Mouse (Mus musculus) WW6 (cell line): Measurements from ENCODE around the gene Kdsr.

Source experiments
- DNase-seq: peaks from one replicate; pipeline ENCODE4 v3.0.0-alpha.2; 2013; ENCODE audit warnings: low read depth, low spot score

Kdsr gene

DNA sequence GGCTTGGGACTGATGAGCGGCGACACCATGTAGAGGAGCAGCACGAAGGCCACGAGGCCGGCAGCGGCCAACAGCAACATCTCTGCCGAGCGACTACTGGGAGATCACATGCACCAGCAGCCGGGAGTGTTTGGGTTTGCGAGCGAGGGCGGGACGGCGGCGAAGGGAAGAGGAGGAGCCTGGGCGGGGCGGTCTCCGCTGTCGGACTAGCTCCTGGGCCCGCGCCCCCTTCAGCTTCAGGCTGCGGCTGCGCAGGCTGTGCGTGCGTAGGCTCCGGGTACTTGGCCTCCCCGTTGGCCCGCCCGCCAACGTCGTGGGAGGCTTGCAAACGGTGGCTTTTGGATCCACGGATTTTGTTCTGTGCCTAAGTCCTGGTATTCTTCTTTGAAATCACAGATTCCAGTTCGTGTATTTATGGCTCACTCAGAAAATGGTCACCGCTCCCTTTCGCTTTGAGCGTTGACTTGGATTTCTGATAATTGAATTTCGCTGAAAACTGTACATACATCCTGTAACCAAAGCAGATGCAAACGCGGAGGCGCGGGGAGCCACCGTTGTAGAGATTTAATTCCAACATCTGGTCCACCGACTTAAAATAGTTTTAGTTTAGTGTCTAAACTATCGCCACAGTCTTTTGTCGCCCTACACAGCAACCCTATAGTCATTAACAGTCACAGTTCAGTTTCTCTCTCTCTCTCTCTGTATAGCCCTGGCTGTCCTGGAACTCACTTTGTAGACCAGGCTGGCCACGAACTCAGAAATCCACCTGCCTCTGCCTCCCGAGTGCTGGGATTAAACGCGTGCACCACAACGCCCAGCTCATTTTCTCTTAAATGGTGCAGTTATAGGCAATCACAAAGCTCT is at the start of gene Kdsr:
Gene Kdsr (minus strand): TSS at position 156 of the 864 bp plus-strand sequence.
- DNase-seq = peak; percentile 86

DNA sequence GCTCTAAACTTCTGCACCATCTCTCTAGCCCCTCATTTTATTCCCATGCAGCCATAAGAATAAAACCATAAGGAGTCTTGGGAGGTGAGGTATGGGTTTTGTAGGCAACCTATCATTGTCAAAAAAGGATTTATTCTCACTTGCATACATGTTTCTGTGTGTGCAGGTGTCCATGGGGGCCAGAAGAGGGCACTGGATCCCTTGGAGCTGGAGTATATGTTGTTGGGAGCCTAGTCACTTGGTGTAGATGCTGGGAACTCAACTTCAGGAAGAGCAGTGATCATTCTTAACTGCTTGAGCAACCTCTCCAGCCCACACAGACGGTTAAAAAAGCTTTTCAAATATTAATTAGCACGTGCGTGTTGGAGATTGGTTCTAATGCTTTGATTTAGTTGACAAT is 40.4 kb upstream of the Kdsr start:
- no peak for DNase-seq

GRCm38 (mm10) chr1:106799406-106799805 is 39.9 kb upstream of the Kdsr start:
- DNase-seq = no peak

DNA sequence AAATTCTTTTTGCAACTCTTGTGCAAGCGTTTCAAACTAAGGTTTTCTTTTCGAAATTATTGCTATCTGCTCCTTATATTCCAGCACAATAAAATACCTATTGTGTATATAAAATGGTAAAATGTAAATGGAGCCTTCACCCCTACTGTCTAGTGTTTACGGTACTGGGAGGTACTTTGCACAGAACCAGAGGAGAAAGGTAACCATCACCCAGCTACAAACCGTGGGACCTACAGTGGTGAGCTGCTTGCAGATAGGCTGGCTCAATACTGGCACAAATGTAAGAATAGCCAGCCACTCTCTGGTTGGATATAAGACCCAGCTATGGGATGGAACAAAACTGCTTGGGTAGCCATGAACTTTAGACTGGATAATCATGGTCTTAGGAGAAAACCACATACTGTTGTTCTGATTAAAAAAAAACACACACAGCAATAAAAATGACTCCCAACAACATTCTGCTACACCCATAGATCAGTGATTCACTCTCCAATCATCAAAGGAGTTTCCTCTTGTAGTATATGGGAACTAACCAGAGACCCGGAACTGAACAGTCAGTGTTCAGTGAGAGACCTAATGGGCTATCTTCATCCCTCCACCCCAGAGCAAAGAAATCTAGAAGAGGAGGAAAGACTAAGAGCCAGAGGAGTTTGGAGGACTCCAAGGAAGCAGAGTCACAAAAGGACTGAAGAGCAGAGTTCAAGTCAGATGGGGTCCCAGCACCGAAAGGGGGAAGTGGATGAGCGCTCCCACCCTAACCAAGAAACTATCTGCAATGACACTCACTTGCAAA is 37.7 kb upstream of the Kdsr start:
- no peak for DNase-seq

GRCm38 (mm10) chr1:106796542-106796924 is 37.0 kb upstream of the Kdsr start, which contains the start of gene Vps4b:
TSS of gene Vps4b (minus strand) at chr1:106796728.
- peak; percentile 82 for DNase-seq

- peak; percentile 14 for DNase-seq
These were observed 36.4 kb upstream of the Kdsr start for GRCm38 (mm10) chr1:106795634-106796541.

- no peak for DNase-seq
These were observed 15.4 kb upstream of the Kdsr start for GRCm38 (mm10) chr1:106774896-106775295.

- DNase-seq = no peak
These were observed 14.6 kb upstream of the Kdsr start for GRCm38 (mm10) chr1:106774092-106774491.

GRCm38 (mm10) chr1:106768773-106769172 is 9.2 kb upstream of the Kdsr start:
- no peak for DNase-seq

GRCm38 (mm10) chr1:106765771-106766170 is 6.2 kb upstream of the Kdsr start:
- no peak for DNase-seq

DNA sequence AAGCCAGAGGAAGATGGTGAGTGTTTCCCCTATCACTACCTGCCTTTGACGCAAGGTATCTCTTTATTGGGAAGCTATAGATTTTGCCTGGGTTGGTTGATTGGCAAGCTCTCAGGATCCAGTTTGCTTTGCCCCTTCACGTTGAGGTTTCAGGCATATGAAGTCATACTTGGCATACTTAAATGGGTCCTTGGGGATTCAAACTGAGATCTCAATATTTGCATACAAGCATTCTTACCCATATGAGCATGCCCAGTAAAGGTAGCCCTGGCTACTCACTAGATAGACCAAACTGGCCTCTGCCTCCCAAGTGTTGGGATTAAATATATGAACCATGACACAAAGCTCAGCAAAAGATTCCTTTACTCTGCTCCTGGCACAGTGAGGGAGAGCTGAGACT is 5.3 kb upstream of the Kdsr start:
- DNase-seq = no peak

DNA sequence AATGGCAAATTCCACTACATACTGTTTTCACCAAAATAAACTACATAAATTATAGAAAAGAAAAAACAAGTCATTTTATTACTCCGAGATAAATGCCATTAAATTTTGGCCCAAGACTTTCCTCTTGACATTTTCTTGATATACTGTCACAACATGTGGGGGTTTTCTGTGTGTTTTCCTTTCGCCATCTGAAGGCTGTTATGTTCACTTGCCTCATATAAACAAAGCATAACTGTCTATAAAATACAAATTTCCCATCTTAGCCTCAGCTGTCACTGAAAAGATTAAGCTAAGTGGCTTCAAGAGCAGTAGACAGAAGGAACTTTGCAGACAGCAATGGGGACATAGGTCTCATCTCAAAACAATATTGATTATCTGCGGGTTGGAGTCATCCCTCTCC is 4.8 kb upstream of the Kdsr start:
- DNase-seq = no peak

GRCm38 (mm10) chr1:106760750-106761149 is 1.2 kb upstream of the Kdsr start:
- no peak for DNase-seq

GRCm38 (mm10) chr1:106758734-106759571 is 574 bp downstream of the Kdsr start:
- no peak for DNase-seq

DNA sequence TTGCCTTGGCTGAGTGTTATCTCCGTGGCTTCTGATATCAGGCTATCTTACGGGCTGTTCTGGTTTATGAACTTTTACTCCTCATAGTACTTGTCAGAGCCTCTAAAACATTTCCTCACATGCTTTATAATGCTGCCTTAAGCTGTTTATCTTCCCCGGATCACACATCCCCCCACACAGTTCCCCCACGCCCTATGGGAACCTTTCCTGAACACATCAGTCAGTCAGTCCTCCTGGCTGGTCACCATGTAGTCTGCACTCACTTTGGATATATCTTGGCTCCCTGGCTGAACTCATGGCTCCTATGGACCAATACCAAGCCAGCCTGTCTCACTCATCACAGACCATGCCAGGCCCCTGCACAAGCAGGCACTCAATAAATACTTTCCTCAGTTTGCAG is 2.9 kb downstream of the Kdsr start:
- no peak for DNase-seq

DNA sequence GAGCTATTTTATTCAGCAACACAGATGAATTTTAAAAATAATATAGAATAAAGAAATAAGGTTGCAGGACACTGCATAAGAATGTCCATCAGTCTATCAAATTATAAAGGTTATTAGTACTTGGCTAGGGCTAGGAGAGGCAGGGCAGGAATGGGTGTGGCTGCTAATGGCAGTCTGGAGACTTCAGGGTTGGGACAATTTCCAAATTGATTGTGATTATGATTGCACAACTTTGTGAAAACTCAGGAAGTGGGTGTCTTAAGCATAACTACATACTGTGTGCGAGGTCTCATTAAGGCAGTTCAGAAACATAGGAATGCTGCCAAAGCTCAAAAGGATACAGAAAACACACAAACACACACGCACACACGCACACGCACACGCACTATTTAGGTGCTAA is 7.5 kb downstream of the Kdsr start:
- DNase-seq = no peak

DNA sequence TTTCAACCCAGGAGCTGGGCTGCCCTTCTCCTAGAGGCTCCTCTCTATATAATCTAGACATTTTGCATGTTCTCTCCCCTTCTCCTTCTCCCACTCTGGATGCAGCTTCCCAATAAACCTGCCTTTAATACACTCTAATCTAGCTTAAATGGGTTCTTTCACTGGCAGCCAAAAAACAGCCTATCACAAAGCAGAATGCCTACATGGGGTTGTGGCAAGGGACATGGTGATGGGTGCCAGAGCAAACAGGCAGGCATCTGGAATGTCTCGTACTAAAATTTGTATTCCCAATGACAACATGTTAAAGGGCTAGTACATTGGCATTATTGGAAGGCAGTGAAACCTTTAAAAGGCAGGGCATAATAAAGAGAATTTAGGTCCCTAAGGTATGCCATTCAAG is 8.9 kb downstream of the Kdsr start:
- no peak for DNase-seq

GRCm38 (mm10) chr1:106748555-106749315 is 10.8 kb downstream of the Kdsr start:
- DNase-seq = no peak

GRCm38 (mm10) chr1:106742980-106743379 is 16.5 kb downstream of the Kdsr start:
- DNase-seq = no peak

DNA sequence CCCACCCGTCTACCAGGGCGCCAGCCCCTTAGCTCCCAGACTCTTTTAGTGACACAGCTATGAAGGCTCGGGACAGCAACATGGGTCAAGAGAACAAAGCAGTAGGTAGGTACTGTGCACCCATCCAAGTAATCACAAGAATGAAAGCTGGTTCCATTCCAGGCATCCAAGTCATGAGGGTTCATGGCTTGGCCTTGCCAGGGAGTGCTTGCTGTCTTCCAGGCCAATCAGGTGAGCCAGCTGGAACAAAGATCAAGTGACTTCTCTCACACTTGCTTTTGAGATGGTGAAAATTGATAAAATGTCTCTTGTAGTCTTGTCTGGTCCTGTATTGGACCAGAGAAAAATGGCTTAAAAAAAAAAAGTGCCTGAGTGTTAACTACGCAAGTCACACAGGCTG is 18.8 kb downstream of the Kdsr start:
- DNase-seq = no peak
